Mouse (Mus musculus): ENCODE results near the gene Gmeb2. TPM values are rescaled to one million over a fixed set of nuclear protein-coding genes. Genes with fewer than 3 reads are reported as not detected.

The Gmeb2 gene
- polyA plus RNA-seq, 1 experiment from 2014 or later, result 19.7 TPM

Other genes starting within 250 kb of the Gmeb2 start
- 5.5 and 7.1 TPM in 2 replicates for gene Chrna4, start 244.5 kb downstream of the Gmeb2 start, polyA plus RNA-seq (2016; fragmentation: Nextera tagmentation; extraction: Ambion mirVana)
- 2.8 and 4.9 TPM in 2 replicates for gene Kcnq2, start 152.7 kb downstream of the Gmeb2 start, polyA plus RNA-seq (2016; fragmentation: Nextera tagmentation; extraction: Ambion mirVana)
- 0.22 and 0.42 TPM in 2 replicates for gene Eef1a2, start 131.0 kb downstream of the Gmeb2 start, polyA plus RNA-seq (2016; fragmentation: Nextera tagmentation; extraction: Ambion mirVana)
- 458 and 495 TPM in 2 replicates for gene Ppdpf, start 100.8 kb downstream of the Gmeb2 start, polyA plus RNA-seq (2016; fragmentation: Nextera tagmentation; extraction: Ambion mirVana)
- gene Ptk6, start 85.2 kb downstream of the Gmeb2 start, polyA plus RNA-seq (2016; fragmentation: Nextera tagmentation; extraction: Ambion mirVana), result not detected in 2 replicates
- gene Srms, start 74.8 kb downstream of the Gmeb2 start, polyA plus RNA-seq (2016; fragmentation: Nextera tagmentation; extraction: Ambion mirVana), result 0.12 TPM in 1 of 2 replicates, not detected in the other
- 0.14 and 0.39 TPM in 2 replicates for gene Fndc11, start 68.0 kb downstream of the Gmeb2 start, polyA plus RNA-seq (2016; fragmentation: Nextera tagmentation; extraction: Ambion mirVana)
- gene Helz2, start 46.0 kb downstream of the Gmeb2 start, polyA plus RNA-seq (2016; fragmentation: Nextera tagmentation; extraction: Ambion mirVana), result 1.0 and 1.3 TPM in 2 replicates
- gene Stmn3, start 26.5 kb upstream of the Gmeb2 start, polyA plus RNA-seq (2016; fragmentation: Nextera tagmentation; extraction: Ambion mirVana), result 57.3 and 91.3 TPM in 2 replicates
- 54.0 and 62.4 TPM in 2 replicates for gene Rtel1, start 31.7 kb upstream of the Gmeb2 start, polyA plus RNA-seq (2016; fragmentation: Nextera tagmentation; extraction: Ambion mirVana)
- gene Zgpat, start 76.9 kb upstream of the Gmeb2 start, polyA plus RNA-seq (2016; fragmentation: Nextera tagmentation; extraction: Ambion mirVana), result 61.6 and 69.7 TPM in 2 replicates
- 73.3 and 77.5 TPM in 2 replicates for gene Arfrp1, start 77.4 kb upstream of the Gmeb2 start, polyA plus RNA-seq (2016; fragmentation: Nextera tagmentation; extraction: Ambion mirVana)
- 29.2 and 36.5 TPM in 2 replicates for gene Lime1, start 92.0 kb upstream of the Gmeb2 start, polyA plus RNA-seq (2016; fragmentation: Nextera tagmentation; extraction: Ambion mirVana)
- 9.2 and 9.6 TPM in 2 replicates for gene Zbtb46, start 171.4 kb upstream of the Gmeb2 start, polyA plus RNA-seq (2016; fragmentation: Nextera tagmentation; extraction: Ambion mirVana)
- 0.09 and 0.20 TPM in 2 replicates for gene Abhd16b, start 205.2 kb upstream of the Gmeb2 start, polyA plus RNA-seq (2016; fragmentation: Nextera tagmentation; extraction: Ambion mirVana)
- gene Tpd52l2, start 209.1 kb upstream of the Gmeb2 start, polyA plus RNA-seq (2016; fragmentation: Nextera tagmentation; extraction: Ambion mirVana), result 160 and 163 TPM in 2 replicates
- gene Dnajc5, start 232.4 kb upstream of the Gmeb2 start, polyA plus RNA-seq (2016; fragmentation: Nextera tagmentation; extraction: Ambion mirVana), result 93.9 and 103 TPM in 2 replicates

All from embryonic facial prominence, embryonic 12.5 days (tissue).